Mouse (Mus musculus): ENCODE measurements around the gene Rasl10a.

DNA sequence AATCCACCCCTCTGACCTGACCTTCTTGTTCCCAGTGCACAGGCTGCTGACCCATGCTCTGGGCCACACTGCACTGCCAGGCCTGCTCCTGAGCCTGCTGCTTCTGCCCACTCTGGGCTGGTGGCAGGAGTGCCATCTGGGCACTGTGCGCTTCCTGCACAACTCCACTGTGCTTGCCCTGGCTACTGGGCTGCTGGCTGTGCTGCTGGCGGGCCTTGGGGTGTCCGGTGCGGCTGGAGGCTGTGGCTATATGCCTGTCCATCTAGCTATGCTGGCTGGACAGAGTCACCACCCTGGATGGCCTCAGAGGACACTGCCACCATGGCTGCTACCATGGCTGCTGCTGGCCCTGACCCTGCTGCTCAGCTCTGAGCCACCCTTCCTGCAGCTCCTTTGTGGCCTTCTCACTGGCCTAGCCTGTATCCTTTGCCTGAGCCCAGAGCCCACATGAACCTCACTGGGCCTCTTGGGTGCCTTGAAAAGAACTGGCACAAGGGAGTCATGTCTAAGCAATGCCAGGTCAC is 46.1 kb downstream of the Rasl10a start:
- TF ChIP-seq CTCF (IDR thresholded peaks at IDR 0.05; ENCODE audit: low read depth, low read length) (no peak), TAL1 (conservative IDR thresholded peaks at IDR 0.05; ENCODE audit: low read depth, low read length) (no peak), POLR2AphosphoS5 (IDR thresholded peaks at IDR 0.05; ENCODE audit: insufficient replicate concordance, low read depth, low read length) (no peak), GATA1 (IDR thresholded peaks at IDR 0.05; ENCODE audit: borderline replicate concordance, low read length) (no peak)
